Mouse (Mus musculus): ENCODE measurements around the gene Abca8a.

DNA sequence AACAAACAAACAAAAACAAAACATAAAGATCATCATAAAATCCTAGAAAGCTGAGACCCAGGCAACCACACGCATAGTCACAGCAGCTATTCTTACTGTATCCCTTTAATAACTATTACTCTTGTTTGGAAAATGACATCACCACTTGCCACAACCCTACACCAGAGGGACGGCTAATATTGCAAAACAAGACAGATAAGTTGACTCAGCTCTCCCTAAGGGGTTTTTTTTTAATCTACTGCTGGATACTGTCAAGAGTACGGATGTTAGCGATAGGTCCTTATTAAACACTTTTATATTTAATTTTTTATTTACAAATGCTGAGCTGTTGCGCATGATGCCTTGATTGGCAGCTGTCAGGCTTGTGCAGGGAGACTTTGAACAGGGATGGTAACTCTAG is 35.0 kb upstream of the Abca8a start:
- TF ChIP-seq CTCF (IDR thresholded peaks at IDR 0.05; ENCODE audit: borderline replicate concordance, control insufficient read depth, extremely low read depth, insufficient read depth, low read length, poor library complexity) = no peak
- TF ChIP-seq POLR2A (IDR thresholded peaks at IDR 0.05; ENCODE audit: control insufficient read depth, extremely low read depth, insufficient read depth, low read length, poor library complexity) = no peak

Measured in thymus, adult 2 months (tissue).